Mouse (Mus musculus): ENCODE results near the gene Hecw2. TPM values are rescaled to one million over a fixed set of nuclear protein-coding genes. Genes with fewer than 3 reads are reported as not detected.

Hecw2 gene
- total and polyA plus RNA-seq, 3 experiments = 1.6 to 18.8 (median 11.9) TPM

DNA sequence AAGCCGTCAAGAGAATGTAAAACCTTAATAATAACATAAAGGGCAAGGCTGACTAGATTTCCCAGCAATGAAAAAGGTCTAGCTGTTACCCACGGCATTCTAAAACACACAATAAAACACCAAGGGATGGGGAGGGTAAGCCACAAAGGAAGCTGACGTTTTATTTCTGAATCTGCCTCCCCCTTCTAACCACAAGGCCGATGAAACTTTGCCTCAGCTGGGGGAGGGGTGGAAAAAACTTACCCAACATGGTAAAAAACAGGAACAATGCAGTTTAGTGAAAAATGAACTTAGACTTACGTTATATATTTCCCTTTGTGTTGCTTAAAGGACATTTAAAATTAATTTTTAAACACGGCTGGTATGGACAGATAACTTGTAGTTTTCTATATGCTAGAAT is 421.0 kb downstream of the Hecw2 start:
- no peaks in the 10 kb centered on the region for H3K27me3 ChIP-seq (ENCODE audit: control insufficient read depth, insufficient read depth, low read length)
- WGBS = 54% methylated on average over 6 of the region's 6 CpGs
- H3K36me3 ChIP-seq (ENCODE audit: control insufficient read depth, insufficient read depth, low read length) = peaks cover 6% of the 10 kb centered on the region
- peak in 1 of 2 experiments; percentile 60 for DNase-seq
- H3K27ac ChIP-seq = peak overlapping the region; percentile 32; the same call in 1 of the 2 replicates
- peaks cover 1% of the 10 kb centered on the region for H3K4me1 ChIP-seq (ENCODE audit: control insufficient read depth, insufficient read depth, low read length)
- no peak overlapping the region for H3K4me3 ChIP-seq
- H3K79me2 ChIP-seq (replicated peaks; ENCODE audit: control insufficient read depth, insufficient read depth, low read length) = peaks cover 2% of the 10 kb centered on the region
- no peak overlapping the region for H3K9ac ChIP-seq (ENCODE audit: low read depth, low read length)
- intact Hi-C loops (cut with DNase I) = no loop called here
- TF ChIP-seq EP300 (IDR thresholded peaks at IDR 0.05; ENCODE audit: insufficient read depth, low read depth, low read length) = no peak
- no peak for TF ChIP-seq CTCF (IDR thresholded peaks at IDR 0.05)
- no peak for TF ChIP-seq POLR2A (IDR thresholded peaks at IDR 0.05; ENCODE audit: insufficient read depth, low read depth, low read length)

DNA sequence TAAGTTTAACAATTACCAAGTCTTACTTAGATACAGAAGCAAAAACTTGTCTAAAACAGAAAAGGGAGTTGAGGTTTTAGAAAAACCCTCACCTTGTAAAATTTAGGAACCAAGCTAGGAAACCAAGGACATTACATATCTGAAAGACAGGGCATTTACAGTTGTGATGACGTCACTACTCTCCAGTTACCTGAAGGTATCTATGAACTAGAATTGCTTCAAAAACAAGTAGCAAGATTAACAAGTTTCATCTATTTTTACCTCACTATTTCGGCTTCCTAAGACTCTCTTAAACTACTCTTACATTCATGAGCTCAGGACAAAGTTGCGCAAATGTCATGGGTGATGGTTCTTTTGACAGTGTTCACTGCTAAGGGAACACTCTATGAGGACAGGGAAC is 422.0 kb downstream of the Hecw2 start:
- Histone ChIP-seq H3K27ac (no peak overlapping the region), H3K9ac (ENCODE audit: low read depth, low read length) (no peak overlapping the region), H3K4me1 (ENCODE audit: control insufficient read depth, insufficient read depth, low read length) (peaks cover 1% of the 10 kb centered on the region), H3K4me3 (no peak overlapping the region), H3K36me3 (ENCODE audit: control insufficient read depth, insufficient read depth, low read length) (peaks cover 6% of the 10 kb centered on the region), H3K79me2 (replicated peaks; ENCODE audit: control insufficient read depth, insufficient read depth, low read length) (peaks cover 1% of the 10 kb centered on the region), H3K27me3 (ENCODE audit: control insufficient read depth, insufficient read depth, low read length) (no peaks in the 10 kb centered on the region)
- intact Hi-C loops (cut with DNase I) = no loop called here
- 92% methylated on average over 3 of the region's 3 CpGs for WGBS
- no peak for DNase-seq
- TF ChIP-seq POLR2A (IDR thresholded peaks at IDR 0.05; ENCODE audit: insufficient read depth, low read depth, low read length) (no peak), EP300 (IDR thresholded peaks at IDR 0.05; ENCODE audit: insufficient read depth, low read depth, low read length) (no peak), CTCF (IDR thresholded peaks at IDR 0.05) (no peak)

DNA sequence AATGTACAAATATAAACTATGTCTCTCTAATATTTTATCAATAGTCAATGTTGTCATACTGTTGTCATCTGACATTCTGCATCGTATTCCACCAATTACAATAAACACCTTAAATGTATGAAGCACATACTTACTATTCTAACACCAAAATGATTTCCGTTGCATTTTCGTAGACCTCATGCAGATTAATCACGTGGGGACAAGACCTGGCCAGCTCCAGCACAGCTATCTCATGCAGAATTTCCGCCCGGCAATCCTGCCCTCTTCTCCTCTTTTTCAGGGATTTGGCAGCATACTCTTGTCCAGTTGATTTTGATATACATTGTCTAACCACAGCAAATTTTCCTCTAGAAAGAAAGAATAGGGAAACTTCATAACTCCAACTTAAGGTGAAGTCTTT is 423.5 kb downstream of the Hecw2 start:
- Histone ChIP-seq H3K27ac (no peak overlapping the region), H3K9ac (ENCODE audit: low read depth, low read length) (no peak overlapping the region), H3K79me2 (replicated peaks; ENCODE audit: control insufficient read depth, insufficient read depth, low read length) (no peaks in the 10 kb centered on the region), H3K36me3 (ENCODE audit: control insufficient read depth, insufficient read depth, low read length) (peaks cover 6% of the 10 kb centered on the region), H3K27me3 (ENCODE audit: control insufficient read depth, insufficient read depth, low read length) (no peaks in the 10 kb centered on the region), H3K4me1 (ENCODE audit: control insufficient read depth, insufficient read depth, low read length) (no peaks in the 10 kb centered on the region; the same call in 1 of the 2 replicates), H3K4me3 (no peak overlapping the region)
- WGBS = 90% methylated on average over 6 of the region's 6 CpGs
- no peak for DNase-seq
- TF ChIP-seq EP300 (IDR thresholded peaks at IDR 0.05; ENCODE audit: insufficient read depth, low read depth, low read length) = no peak
- TF ChIP-seq POLR2A (IDR thresholded peaks at IDR 0.05; ENCODE audit: insufficient read depth, low read depth, low read length) = no peak
- no peak for TF ChIP-seq CTCF (IDR thresholded peaks at IDR 0.05)
- intact Hi-C loops (cut with DNase I) = no loop called here

DNA sequence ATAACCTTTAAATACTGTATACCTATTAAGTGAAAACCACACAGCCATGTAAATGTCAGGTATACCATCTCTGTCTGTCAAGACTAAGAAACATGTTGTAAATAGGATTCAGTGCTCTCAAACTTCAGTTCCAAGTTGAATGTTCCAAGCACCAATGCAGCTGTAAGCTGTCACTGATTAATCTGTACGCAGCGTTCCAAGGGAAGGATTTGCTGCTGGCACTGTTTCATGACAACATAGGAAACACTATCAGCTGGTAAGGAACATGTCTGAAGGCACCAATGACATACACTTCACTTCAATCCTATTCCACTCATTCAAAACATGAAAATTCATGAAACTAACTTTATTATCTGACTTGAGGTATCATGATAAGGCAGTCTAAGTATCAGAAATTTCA is 428.9 kb downstream of the Hecw2 start:
- TF ChIP-seq EP300 (IDR thresholded peaks at IDR 0.05; ENCODE audit: insufficient read depth, low read depth, low read length) = no peak
- TF ChIP-seq POLR2A (IDR thresholded peaks at IDR 0.05; ENCODE audit: insufficient read depth, low read depth, low read length) = no peak
- TF ChIP-seq CTCF (IDR thresholded peaks at IDR 0.05) = no peak
- DNase-seq = no peak
- 32% methylated on average over 2 of the region's 2 CpGs for whole genome bisulfite sequencing
- no peaks in the 10 kb centered on the region for H3K79me2 ChIP-seq (replicated peaks; ENCODE audit: control insufficient read depth, insufficient read depth, low read length)
- no peak overlapping the region for H3K4me3 ChIP-seq
- H3K9ac ChIP-seq (ENCODE audit: low read depth, low read length) = no peak overlapping the region
- intact Hi-C loops (cut with DNase I) = loop anchor here (5.0 kb wide), 1 partner anchor 126 kb away; no protein-coding TSS in a partner anchor
- H3K4me1 ChIP-seq (ENCODE audit: control insufficient read depth, insufficient read depth, low read length) = no peaks in the 10 kb centered on the region
- H3K36me3 ChIP-seq (ENCODE audit: control insufficient read depth, insufficient read depth, low read length) = peaks cover 13% of the 10 kb centered on the region
- H3K27ac ChIP-seq = no peak overlapping the region
- no peaks in the 10 kb centered on the region for H3K27me3 ChIP-seq (ENCODE audit: control insufficient read depth, insufficient read depth, low read length)

DNA sequence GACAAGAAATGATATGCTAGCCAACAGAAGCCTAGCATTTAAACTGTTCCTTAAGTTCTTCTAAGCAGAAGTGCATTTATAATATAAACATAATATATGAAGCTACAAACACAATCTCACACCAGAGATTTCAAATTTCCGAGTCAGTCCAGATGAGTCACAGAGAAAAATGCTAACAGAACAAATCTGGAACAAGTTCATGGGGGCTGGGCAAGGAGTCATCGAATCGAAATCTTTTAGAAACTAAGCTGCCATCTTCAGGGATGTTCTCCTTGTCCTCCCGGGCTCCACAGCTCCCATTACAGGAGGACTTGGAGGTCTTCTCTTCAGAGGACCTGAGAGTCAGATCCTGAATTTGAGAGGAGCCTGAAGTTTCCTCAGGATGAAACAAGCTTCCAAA is 437.7 kb downstream of the Hecw2 start:
- WGBS = 85% methylated on average over 4 of the region's 4 CpGs

More for the DNA sequence above, 437.7 kb downstream of the Hecw2 start:
- Histone ChIP-seq H3K27ac (no peak overlapping the region), H3K36me3 (ENCODE audit: control insufficient read depth, insufficient read depth, low read length) (no peaks in the 10 kb centered on the region; the same call in 1 of the 2 replicates), H3K27me3 (ENCODE audit: control insufficient read depth, insufficient read depth, low read length) (no peaks in the 10 kb centered on the region), H3K9ac (ENCODE audit: low read depth, low read length) (no peak overlapping the region), H3K4me1 (ENCODE audit: control insufficient read depth, insufficient read depth, low read length) (no peaks in the 10 kb centered on the region), H3K4me3 (no peak overlapping the region), H3K79me2 (replicated peaks; ENCODE audit: control insufficient read depth, insufficient read depth, low read length) (no peaks in the 10 kb centered on the region)
- intact Hi-C loops (cut with DNase I) = no loop called here
- no peak for TF ChIP-seq EP300 (IDR thresholded peaks at IDR 0.05; ENCODE audit: insufficient read depth, low read depth, low read length)
- TF ChIP-seq POLR2A (IDR thresholded peaks at IDR 0.05; ENCODE audit: insufficient read depth, low read depth, low read length) = no peak
- no peak for TF ChIP-seq CTCF (IDR thresholded peaks at IDR 0.05)
- DNase-seq = no peak

Small RNA genes within 50 kb of the gene (microRNA-seq; reads per million reads assigned to microRNA genes)
- gene Mir7681 = 0 to 0.56 reads per million in 2 experiments

Other genes starting within 250 kb of the Hecw2 start
- under 1 TPM; 0.11 to 0.26 TPM for gene Ccdc150, start 55.5 kb upstream of the Hecw2 start, total RNA-seq (2021)
- gene Ccdc150, start 55.5 kb upstream of the Hecw2 start, polyA plus RNA-seq (2012; rRNA removed) = 0.18 TPM in 1 of 2 replicates, not detected in the other
- 10 to 100 TPM; 11.3 to 13.8 TPM for gene Gtf3c3, start 243.8 kb upstream of the Hecw2 start, total RNA-seq (2021)
- 4.0 and 7.5 TPM in 2 replicates for gene Gtf3c3, start 243.8 kb upstream of the Hecw2 start, polyA plus RNA-seq (2012; rRNA removed)